Mouse (Mus musculus) brain, embryonic 14.5 days (tissue): ENCODE data around the gene Rgs5.

Source experiments
- CTCF ChIP-seq: fragments of 200-500 bp; IDR thresholded peaks from 2 replicates; pipeline ENCODE4 v1.5.1; 2012; ENCODE audit warnings: inconsistent platforms, mild to moderate bottlenecking, moderate library complexity, borderline replicate concordance; ENCODE audit not compliant: insufficient read depth, insufficient read length; ENCODE audit errors: extremely low read depth
- POLR2A ChIP-seq: fragments of 200-500 bp; IDR thresholded peaks from 2 replicates; pipeline ENCODE4 v1.6.1; 2012; ENCODE audit warnings: mild to moderate bottlenecking, inconsistent platforms, borderline replicate concordance; ENCODE audit not compliant: poor library complexity, insufficient read depth, insufficient read length, severe bottlenecking; ENCODE audit errors: extremely low read depth

GRCm38 (mm10) chr1:169721836-169722235 is 66.5 kb downstream of the Rgs5 start:
- TF ChIP-seq CTCF (no peak), POLR2A (no peak)
